Mouse (Mus musculus): ENCODE measurements around the gene Neu2.
"Not testable (repeated sequence)": the region's sequence is repeated elsewhere in the genome, so short reads cannot be mapped to it uniquely, and the experiment has no call there.

Gene Neu2

DNA sequence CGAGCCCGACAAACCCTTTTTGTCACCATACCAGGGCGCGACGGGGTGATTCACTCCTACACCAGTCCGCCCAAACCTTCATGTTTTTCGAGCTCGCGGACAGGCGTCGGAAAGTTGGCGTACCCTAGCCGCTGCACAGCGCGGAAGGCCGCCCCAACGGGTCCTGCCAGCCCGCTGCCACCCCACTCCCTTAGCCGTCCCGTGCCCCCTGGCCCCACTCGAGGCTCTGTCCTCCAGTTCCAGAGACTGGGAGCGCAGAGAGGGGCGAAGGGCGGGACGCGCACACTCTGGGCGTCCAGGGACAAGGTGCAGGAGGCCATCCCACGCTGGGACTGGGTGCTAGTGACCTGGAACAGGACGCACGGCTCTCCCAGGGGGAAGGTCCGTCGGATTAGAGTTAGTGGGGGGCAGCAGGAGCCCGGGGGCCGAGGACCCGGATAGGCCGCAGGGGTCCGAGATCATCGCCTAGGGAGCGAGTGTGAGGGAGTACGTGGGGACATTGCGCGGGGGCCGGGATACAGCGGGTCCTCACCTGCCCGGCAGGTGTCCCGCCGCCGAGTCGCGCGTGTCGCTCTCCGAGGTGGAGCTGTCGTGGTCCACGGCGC, at the start of gene Neu2:
Gene Neu2 (plus strand): TSS at position 329 of the 605 bp plus-strand sequence.
- no peak for DNase-seq (ENCODE audit: low spot score)

- DNase-seq (ENCODE audit: low spot score) = no peak
Observed at GRCm38 (mm10) chr1:87467469-87467868, 42.2 kb upstream of the Neu2 start.

- no peak for DNase-seq (ENCODE audit: low spot score)
Observed at GRCm38 (mm10) chr1:87468321-87468720, 41.4 kb upstream of the Neu2 start.

DNA sequence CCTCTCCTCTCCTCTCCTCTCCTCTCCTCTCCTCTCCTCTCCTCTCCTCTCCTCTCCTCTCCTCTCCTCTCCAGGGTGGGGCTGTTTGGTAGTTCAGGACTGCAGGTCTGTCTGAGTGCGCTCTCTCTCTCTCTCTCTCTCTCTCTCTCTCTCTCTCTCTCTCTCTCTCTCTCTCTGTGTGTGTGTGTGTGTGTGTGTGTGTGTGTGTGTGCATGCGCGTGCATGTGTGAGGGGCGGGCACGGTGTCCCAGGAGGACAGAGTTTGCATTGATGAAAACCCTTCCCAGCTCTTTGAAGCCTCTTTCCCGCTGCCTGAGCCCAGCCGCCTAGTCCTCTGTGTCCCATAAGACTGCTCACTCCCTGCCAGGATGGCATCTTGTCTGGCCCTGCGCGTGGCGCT, 39.7 kb upstream of the Neu2 start, which contains the start of gene Snorc:
Gene Snorc (plus strand): TSS at position 301 of the 400 bp plus-strand sequence.
- not testable (repeated sequence) for DNase-seq (ENCODE audit: low spot score)

DNA sequence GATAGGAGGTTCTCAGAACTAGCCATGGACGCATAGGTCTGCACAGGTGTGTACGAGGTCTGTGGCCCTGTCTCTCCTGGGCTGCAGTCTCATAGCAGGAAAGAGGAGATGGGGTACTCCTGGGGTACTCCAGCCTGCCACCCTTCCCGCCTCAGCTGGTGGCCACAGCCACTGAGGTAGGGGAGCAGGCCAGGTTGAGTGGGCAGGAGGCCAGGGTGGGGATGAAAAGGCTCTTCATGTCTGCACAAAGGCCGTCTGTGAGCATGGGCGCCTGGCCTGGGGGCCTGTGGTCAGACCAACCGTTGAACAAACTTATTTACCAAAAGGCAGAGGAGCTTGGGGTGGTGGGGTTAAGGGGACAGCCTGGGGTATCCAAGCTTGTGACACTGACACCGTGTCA, 37.8 kb upstream of the Neu2 start:
- DNase-seq (ENCODE audit: low spot score) = no peak

DNA sequence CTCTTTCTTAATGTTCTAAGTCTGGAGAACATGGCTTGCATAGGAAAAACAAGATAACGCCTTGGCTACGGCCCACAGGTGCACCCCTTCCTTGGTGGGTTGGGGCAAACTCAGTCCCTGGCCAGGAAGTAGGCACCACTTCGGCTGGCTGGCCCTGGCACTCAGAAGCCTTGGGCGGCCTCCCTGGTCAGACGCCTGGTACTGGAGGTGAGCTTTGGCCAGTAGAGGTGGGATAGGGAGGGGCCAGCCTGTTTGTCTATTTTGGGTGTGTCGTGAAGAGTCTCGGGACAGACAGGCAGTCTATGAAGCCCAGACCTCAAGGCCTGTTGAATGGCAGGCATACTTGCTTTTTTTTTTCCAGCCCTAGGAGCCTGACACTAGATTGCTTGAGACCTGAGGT, 37.1 kb upstream of the Neu2 start:
- DNase-seq (ENCODE audit: low spot score) = no peak

DNA sequence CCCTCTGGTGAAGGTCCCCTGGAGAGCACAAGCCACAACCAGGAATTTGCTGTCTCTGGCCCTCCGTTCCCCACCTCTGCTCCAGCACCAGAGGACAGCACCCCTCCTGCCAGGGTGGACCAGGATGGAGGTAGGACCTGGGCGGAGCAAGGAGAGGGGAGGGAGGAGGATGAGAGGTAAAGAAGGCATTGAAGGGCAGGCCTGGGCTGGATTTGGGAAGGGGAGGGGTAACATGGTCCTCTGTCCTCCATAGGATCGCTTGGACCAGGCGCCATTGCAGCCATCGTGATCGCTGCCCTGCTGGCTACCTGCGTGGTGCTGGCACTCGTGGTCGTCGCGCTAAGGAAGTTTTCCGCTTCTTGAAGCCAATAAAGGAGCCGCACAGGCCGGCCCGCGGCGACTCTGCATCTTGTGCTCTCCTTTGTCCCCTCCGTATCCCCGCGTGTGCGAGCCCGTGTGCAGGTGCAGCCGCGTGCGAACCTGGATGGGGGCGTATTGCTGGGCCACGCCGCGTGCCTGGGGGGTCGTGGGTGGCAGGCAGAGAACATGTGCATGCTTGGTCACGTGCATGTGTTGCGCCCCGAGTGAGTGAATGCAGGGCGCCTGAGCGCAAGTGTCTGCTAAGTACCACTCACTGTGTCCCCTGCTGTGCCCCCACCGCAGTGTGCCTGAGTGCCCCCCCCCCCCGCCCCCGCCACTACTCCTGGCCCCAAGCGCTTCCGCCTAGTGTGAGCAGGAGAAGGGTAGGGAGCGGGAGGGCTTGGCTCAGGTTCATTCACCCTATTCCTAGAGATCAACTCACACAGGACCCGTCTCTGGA, 34.4 kb upstream of the Neu2 start:
- DNase-seq (ENCODE audit: low spot score) = no peak

DNA sequence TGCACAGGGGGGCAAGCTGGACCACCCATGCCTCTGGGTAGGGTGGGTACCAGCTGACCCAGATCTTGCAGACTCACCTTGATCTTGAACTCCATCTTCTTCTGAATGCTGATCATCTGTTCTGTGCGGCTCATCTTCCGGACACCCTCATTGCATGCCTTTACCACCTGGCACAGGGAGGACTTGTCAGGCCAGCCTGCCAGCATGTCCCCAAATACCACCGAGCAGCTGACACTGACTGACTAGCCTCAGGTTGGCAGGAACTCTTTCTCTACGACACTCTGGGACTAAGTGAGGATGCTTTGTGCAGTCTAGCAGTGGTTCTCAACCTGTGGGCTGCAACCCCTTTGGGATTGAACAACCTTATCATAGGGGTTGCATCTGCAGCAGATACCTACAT, 27.1 kb upstream of the Neu2 start:
- no peak for DNase-seq (ENCODE audit: low spot score)

GRCm38 (mm10) chr1:87486386-87486785, 23.3 kb upstream of the Neu2 start:
- DNase-seq (ENCODE audit: low spot score) = no peak

DNA sequence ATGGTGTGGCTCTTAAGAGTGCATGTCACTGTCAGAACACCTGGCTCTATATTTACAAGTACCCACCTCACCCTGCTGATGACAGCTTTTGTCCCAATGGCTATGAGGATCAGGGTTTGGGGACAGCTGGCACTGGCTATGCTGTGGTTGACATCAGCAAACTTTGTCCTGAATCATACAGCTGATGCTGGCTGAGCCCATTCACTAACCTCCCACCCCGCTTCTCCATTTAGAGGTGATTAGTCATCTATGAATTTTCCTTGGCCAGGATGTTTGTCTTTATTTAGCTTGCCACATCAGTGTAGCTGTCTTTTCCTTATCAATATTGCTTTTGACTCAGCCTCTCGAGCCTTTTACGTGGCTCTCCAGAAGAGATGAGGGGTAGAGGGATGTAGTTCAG, 17.4 kb upstream of the Neu2 start:
- no peak for DNase-seq (ENCODE audit: low spot score)

GRCm38 (mm10) chr1:87493542-87493941, 16.1 kb upstream of the Neu2 start:
- DNase-seq (ENCODE audit: low spot score) = no peak

GRCm38 (mm10) chr1:87505524-87505923, 4.2 kb upstream of the Neu2 start:
- no peak for DNase-seq (ENCODE audit: low spot score)

DNA sequence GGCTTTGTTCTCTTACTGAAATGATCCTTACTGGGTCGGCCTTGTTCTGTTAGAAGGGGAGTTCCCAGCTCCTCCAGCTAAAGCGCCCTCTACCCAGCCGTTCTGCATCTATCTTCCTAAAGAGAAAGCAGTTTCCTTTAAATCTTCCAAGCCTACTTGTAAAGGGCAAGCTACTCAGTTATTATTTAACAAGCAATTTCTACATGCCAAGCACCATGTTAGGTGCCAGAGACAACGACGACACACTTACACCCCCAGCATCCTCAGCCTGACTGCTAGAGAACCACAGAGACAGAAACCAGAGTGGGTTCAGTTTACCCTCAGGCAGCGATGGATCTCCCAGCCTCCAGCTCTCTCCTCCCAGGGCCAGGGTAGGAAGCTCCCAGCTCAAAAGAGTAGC, 1.8 kb upstream of the Neu2 start:
- no peak for DNase-seq (ENCODE audit: low spot score)

- no peak for DNase-seq (ENCODE audit: low spot score)
Observed at GRCm38 (mm10) chr1:87508591-87509560, 813 bp upstream of the Neu2 start.

- no peak for DNase-seq (ENCODE audit: low spot score)
Observed at GRCm38 (mm10) chr1:87510166-87510691, 540 bp downstream of the Neu2 start.

DNA sequence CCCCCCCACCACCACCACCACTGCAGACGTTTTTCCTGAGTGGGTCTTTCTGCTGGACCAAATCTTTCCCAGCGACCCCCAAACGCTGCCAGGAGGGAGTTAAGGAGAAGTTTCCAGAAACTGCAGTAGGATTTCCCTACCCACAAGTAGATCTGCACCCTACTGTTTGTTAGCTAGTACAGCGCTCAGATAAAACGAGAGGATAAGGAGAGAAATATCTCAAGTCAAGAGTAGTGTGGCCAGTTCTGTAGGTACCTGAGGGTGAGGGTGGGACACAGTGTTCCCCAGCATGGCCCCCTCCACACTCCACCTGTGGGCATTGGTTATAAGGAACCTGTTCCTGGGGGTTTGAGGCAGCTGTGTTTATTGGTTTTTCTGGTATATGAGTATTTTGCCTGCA, 1.2 kb downstream of the Neu2 start:
- no peak for DNase-seq (ENCODE audit: low spot score)

- no peak for DNase-seq (ENCODE audit: low spot score)
Observed at GRCm38 (mm10) chr1:87520467-87520866, 10.8 kb downstream of the Neu2 start.

- DNase-seq (ENCODE audit: low spot score) = no peak
Observed at GRCm38 (mm10) chr1:87521523-87521922, 11.8 kb downstream of the Neu2 start.

GRCm38 (mm10) chr1:87525041-87525440, 15.4 kb downstream of the Neu2 start:
- DNase-seq (ENCODE audit: low spot score) = no peak

GRCm38 (mm10) chr1:87527191-87527590, 17.5 kb downstream of the Neu2 start:
- no peak for DNase-seq (ENCODE audit: low spot score)

DNA sequence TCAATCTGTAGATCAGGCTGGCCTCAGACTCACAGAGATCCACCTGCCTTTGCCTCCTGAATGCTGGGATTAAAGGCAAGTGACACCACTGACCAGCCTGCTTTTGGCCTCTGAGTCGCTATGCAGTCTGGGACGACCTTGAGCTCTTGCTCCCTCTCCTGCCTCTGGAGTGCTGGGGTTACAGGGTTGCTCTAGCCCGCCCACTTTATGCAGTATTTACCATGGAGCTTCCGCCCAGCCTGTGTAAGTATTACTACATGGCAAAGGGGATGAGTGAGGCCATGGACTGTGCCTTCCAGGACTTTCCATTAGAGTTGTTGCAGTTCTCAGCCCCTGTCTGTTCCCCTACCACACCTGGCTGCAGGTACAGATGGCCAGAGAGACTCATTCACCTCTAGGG, 22.7 kb downstream of the Neu2 start:
- DNase-seq (ENCODE audit: low spot score) = no peak

GRCm38 (mm10) chr1:87534118-87534517, 24.4 kb downstream of the Neu2 start:
- no peak for DNase-seq (ENCODE audit: low spot score)

Data from urinary bladder, postnatal 10 days (tissue).